In genomic region chr14:11874960-11875889, GRCm38 (mm10) we compare ENCODE assay signal across 13 mouse cellular contexts.
A peak's percentile ranks its signal among the peaks of the same experiment; 100 is the strongest.
DNase-seq lines count a peak whose midpoint lies in the region; ATAC-seq and TF ChIP-seq lines count a peak whose summit lies in the region.
"Had no signal": no experiment of that assay in that cellular context is flagged by ENCODE, and none has a peak within 500 bp of the region (broad histone marks: within the 10 kb centered on the region; RNA-seq: fewer than 3 reads in every experiment).

No protein-coding gene starts in this region.

- H3K4me1 ChIP-seq in neural tube, embryonic 12.5 days = peaks cover 21% of the 10 kb centered on the region
- peaks cover 27% of the 10 kb centered on the region for H3K4me1 ChIP-seq in limb, embryonic 14.5 days (ENCODE audit: control insufficient read depth, insufficient read depth, low read length)
- H3K4me1 ChIP-seq: megakaryocyte, embryonic 14.5 days; stomach, embryonic 15.5 days had no signal

- no peaks in the 10 kb centered on the region for H3K9me3 ChIP-seq in neural tube, embryonic 12.5 days
- no peaks in the 10 kb centered on the region for H3K9me3 ChIP-seq in limb, embryonic 14.5 days (ENCODE audit: control insufficient read depth, low read length)
- H3K9me3 ChIP-seq: embryonic facial prominence, embryonic 13.5 days; stomach, embryonic 15.5 days had no signal

- no peak overlapping the region for H3K9ac ChIP-seq in neural tube, embryonic 12.5 days
- H3K9ac ChIP-seq in limb, embryonic 14.5 days (ENCODE audit: low read depth, low read length, severe bottlenecking) = no peak overlapping the region
- H3K9ac ChIP-seq: embryonic facial prominence, embryonic 13.5 days; stomach, embryonic 15.5 days had no signal

- TF ChIP-seq POLR2A in limb, embryonic 14.5 days (IDR thresholded peaks at IDR 0.05; ENCODE audit: borderline replicate concordance, extremely low read depth, insufficient read depth, insufficient read length) = no peak

- DNase-seq in gastrocnemius, postnatal 10 days = peak; percentile 27
- DNase-seq in gastrocnemius, adult 8-10 months (ENCODE audit: low spot score in 2 of 2) = no peak
- no peak for DNase-seq in neural tube, embryonic 10.5 days (ENCODE audit: extremely low spot score, low spot score)
- DNase-seq in limb, embryonic 14.5 days (ENCODE audit: low spot score) = peak; percentile 28
- DNase-seq in B cell, adult 2 months = no peak
- DNase-seq in thymus, postnatal 0 days (ENCODE audit: low spot score) = no peak
- DNase-seq in spleen, adult 18-20 months = no peak
- DNase-seq: adrenal gland, postnatal 14 days had no signal

- H3K4me3 ChIP-seq in neural tube, embryonic 12.5 days = no peak overlapping the region
- H3K4me3 ChIP-seq in limb, embryonic 14.5 days (replicated peaks; ENCODE audit: low read length) = no peak overlapping the region
- H3K4me3 ChIP-seq: embryonic facial prominence, embryonic 13.5 days; megakaryocyte, embryonic 14.5 days; stomach, embryonic 15.5 days had no signal

- no peaks in the 10 kb centered on the region for H3K27me3 ChIP-seq in neural tube, embryonic 12.5 days (replicated peaks)
- H3K27me3 ChIP-seq in limb, embryonic 14.5 days (ENCODE audit: control insufficient read depth, insufficient read depth, low read length) = no peaks in the 10 kb centered on the region
- H3K27me3 ChIP-seq: embryonic facial prominence, embryonic 13.5 days; megakaryocyte, embryonic 14.5 days; stomach, embryonic 15.5 days had no signal

- ATAC-seq in neural tube, embryonic 12.5 days (ENCODE audit: low FRiP score, low read depth) = peak; percentile 63; the same call in 1 of the 2 replicates
- ATAC-seq in limb, embryonic 14.5 days (ENCODE audit: low FRiP score, low read depth) = no peak; the same call in 1 of the 2 replicates
- ATAC-seq: intestine, embryonic 16.5 days had no signal

- H3K36me3 ChIP-seq in neural tube, embryonic 12.5 days = no peaks in the 10 kb centered on the region
- no peaks in the 10 kb centered on the region for H3K36me3 ChIP-seq in limb, embryonic 14.5 days (ENCODE audit: control insufficient read depth, insufficient read depth, low read length)
- H3K36me3 ChIP-seq: embryonic facial prominence, embryonic 13.5 days; stomach, embryonic 15.5 days had no signal

- no peak overlapping the region for H3K4me2 ChIP-seq in neural tube, embryonic 12.5 days (replicated peaks)
- H3K4me2 ChIP-seq in limb, embryonic 14.5 days (replicated peaks; ENCODE audit: low read depth, low read length, severe bottlenecking) = no peak overlapping the region
- H3K4me2 ChIP-seq: embryonic facial prominence, embryonic 13.5 days; stomach, embryonic 15.5 days had no signal

- WGBS in neural tube, embryonic 12.5 days = 80% methylated on average over 11 of the region's 11 CpGs
- 74% methylated on average over 11 of the region's 11 CpGs for WGBS in limb, embryonic 14.5 days

- H3K27ac ChIP-seq in neural tube, embryonic 12.5 days = no peak overlapping the region
- H3K27ac ChIP-seq in limb, embryonic 14.5 days (replicated peaks; ENCODE audit: low read depth, low read length) = no peak overlapping the region
- H3K27ac ChIP-seq: embryonic facial prominence, embryonic 13.5 days; stomach, embryonic 15.5 days had no signal

Comparison
In these comparisons a context has a peak if more than half of its experiments do, and no peak if none do; other contexts are left out.
1. DNase-seq: peak in gastrocnemius, postnatal 10 days (single experiment) and limb, embryonic 14.5 days (single experiment); none in gastrocnemius, adult 8-10 months (0 of 2), neural tube, embryonic 10.5 days (single experiment), B cell, adult 2 months (0 of 2), thymus, postnatal 0 days (single experiment) and spleen, adult 18-20 months (0 of 2).